Mouse (Mus musculus): ENCODE data around the gene Fam189a1.

Gene Fam189a1

GRCm38 (mm10) chr7:65104207-65105096, 51.9 kb downstream of the Fam189a1 start:
- no peak for DNase-seq (ENCODE audit: low read depth, low spot score)

- DNase-seq (ENCODE audit: low read depth, low spot score) = no peak
Observed at GRCm38 (mm10) chr7:65101661-65102060, 54.7 kb downstream of the Fam189a1 start.

- no peak for DNase-seq (ENCODE audit: low read depth, low spot score)
Observed at GRCm38 (mm10) chr7:65097708-65098107, 58.7 kb downstream of the Fam189a1 start.

- DNase-seq (ENCODE audit: low read depth, low spot score) = no peak
Observed at GRCm38 (mm10) chr7:65095631-65096107, 60.7 kb downstream of the Fam189a1 start.

- no peak for DNase-seq (ENCODE audit: low read depth, low spot score)
Observed at GRCm38 (mm10) chr7:65093314-65093713, 63.1 kb downstream of the Fam189a1 start.

GRCm38 (mm10) chr7:65091486-65091885, 64.9 kb downstream of the Fam189a1 start:
- no peak for DNase-seq (ENCODE audit: low read depth, low spot score)

GRCm38 (mm10) chr7:65085972-65086371, 70.4 kb downstream of the Fam189a1 start:
- no peak for DNase-seq (ENCODE audit: low read depth, low spot score)

GRCm38 (mm10) chr7:65082778-65083091, 73.6 kb downstream of the Fam189a1 start:
- no peak for DNase-seq (ENCODE audit: low read depth, low spot score)

GRCm38 (mm10) chr7:65081979-65082777, 74.2 kb downstream of the Fam189a1 start:
- DNase-seq (ENCODE audit: low read depth, low spot score) = no peak

GRCm38 (mm10) chr7:65076134-65076533, 80.2 kb downstream of the Fam189a1 start:
- no peak for DNase-seq (ENCODE audit: low read depth, low spot score)

GRCm38 (mm10) chr7:65074194-65074593, 82.2 kb downstream of the Fam189a1 start:
- no peak for DNase-seq (ENCODE audit: low read depth, low spot score)

GRCm38 (mm10) chr7:65073555-65073954, 82.8 kb downstream of the Fam189a1 start:
- peak; percentile 73 for DNase-seq (ENCODE audit: low read depth, low spot score)

- DNase-seq (ENCODE audit: low read depth, low spot score) = no peak
Observed at GRCm38 (mm10) chr7:65066211-65066610, 90.2 kb downstream of the Fam189a1 start.

- no peak for DNase-seq (ENCODE audit: low read depth, low spot score)
Observed at GRCm38 (mm10) chr7:65065457-65065856, 90.9 kb downstream of the Fam189a1 start.

GRCm38 (mm10) chr7:65064638-65065037, 91.7 kb downstream of the Fam189a1 start:
- DNase-seq (ENCODE audit: low read depth, low spot score) = no peak

- DNase-seq (ENCODE audit: low read depth, low spot score) = no peak
Observed at GRCm38 (mm10) chr7:65064096-65064495, 92.3 kb downstream of the Fam189a1 start.

- DNase-seq (ENCODE audit: low read depth, low spot score) = no peak
Observed at GRCm38 (mm10) chr7:65060163-65060799, 96.1 kb downstream of the Fam189a1 start.

- no peak for DNase-seq (ENCODE audit: low read depth, low spot score)
Observed at GRCm38 (mm10) chr7:65056864-65057263, 99.5 kb downstream of the Fam189a1 start.

GRCm38 (mm10) chr7:65051986-65052385, 104.4 kb downstream of the Fam189a1 start:
- DNase-seq (ENCODE audit: low read depth, low spot score) = no peak

GRCm38 (mm10) chr7:65049236-65049954, 107.0 kb downstream of the Fam189a1 start:
- DNase-seq (ENCODE audit: low read depth, low spot score) = no peak

GRCm38 (mm10) chr7:65047700-65048099, 108.7 kb downstream of the Fam189a1 start:
- DNase-seq (ENCODE audit: low read depth, low spot score) = no peak
